Mouse (Mus musculus): ENCODE data around the gene Mdfic. TPM values are rescaled to one million over a fixed set of nuclear protein-coding genes. Genes with fewer than 3 reads are reported as not detected.

Mdfic gene
- polyA plus RNA-seq, 1 experiment from 2014 or later, result 2.5 TPM

DNA sequence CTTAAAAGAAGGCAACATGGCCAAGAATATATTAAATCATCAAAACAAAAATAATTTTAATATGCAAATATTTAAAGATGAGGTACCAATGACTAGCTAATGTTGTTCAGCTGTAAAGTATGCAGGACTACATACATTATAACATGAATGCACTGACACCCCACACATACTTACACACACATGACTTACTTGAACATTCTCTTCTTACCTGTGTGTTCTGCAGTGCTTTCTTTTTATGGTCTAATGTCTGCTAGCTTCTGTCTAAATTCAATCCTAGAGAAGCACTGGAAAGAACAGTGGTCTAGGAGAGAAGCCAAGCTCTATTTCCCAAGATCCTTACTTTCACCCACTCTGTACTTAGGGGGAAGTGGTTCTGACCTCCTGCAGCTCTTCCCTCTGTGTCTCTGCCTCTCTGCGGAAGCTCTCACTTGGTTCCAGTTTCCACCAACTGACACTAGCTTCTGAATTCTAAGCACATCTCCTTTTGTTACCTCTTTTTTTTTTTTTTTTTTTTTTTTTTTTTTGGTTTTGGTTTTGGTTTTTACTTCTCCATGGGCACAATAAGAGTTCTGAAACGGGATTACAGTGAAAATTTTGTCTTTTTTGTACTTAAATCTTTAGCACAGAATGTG, 125.4 kb downstream of the Mdfic start:
- ATAC-seq (ENCODE audit: low FRiP score), result no peak
- H3K4me1 ChIP-seq (replicated peaks; ENCODE audit: control insufficient read depth, insufficient read depth, low read length), result no peaks in the 10 kb centered on the region
- no peak overlapping the region for H3K4me3 ChIP-seq (replicated peaks; ENCODE audit: low read length)
- no peaks in the 10 kb centered on the region for H3K36me3 ChIP-seq (replicated peaks; ENCODE audit: control insufficient read depth, insufficient read depth)
- no peak overlapping the region for H3K27ac ChIP-seq
- DNase-seq (ENCODE audit: low spot score), result no peak
- no peak overlapping the region for H3K4me2 ChIP-seq (replicated peaks)
- 64% methylated on average over 2 of the region's 2 CpGs for WGBS
- no peaks in the 10 kb centered on the region for H3K27me3 ChIP-seq (ENCODE audit: control insufficient read depth, insufficient read depth, low read length)
- H3K9me3 ChIP-seq (ENCODE audit: control insufficient read depth, low read length), result no peaks in the 10 kb centered on the region
- no peak overlapping the region for H3K9ac ChIP-seq
